Mouse (Mus musculus): Measurements from ENCODE around the gene Zfp771.

DNA sequence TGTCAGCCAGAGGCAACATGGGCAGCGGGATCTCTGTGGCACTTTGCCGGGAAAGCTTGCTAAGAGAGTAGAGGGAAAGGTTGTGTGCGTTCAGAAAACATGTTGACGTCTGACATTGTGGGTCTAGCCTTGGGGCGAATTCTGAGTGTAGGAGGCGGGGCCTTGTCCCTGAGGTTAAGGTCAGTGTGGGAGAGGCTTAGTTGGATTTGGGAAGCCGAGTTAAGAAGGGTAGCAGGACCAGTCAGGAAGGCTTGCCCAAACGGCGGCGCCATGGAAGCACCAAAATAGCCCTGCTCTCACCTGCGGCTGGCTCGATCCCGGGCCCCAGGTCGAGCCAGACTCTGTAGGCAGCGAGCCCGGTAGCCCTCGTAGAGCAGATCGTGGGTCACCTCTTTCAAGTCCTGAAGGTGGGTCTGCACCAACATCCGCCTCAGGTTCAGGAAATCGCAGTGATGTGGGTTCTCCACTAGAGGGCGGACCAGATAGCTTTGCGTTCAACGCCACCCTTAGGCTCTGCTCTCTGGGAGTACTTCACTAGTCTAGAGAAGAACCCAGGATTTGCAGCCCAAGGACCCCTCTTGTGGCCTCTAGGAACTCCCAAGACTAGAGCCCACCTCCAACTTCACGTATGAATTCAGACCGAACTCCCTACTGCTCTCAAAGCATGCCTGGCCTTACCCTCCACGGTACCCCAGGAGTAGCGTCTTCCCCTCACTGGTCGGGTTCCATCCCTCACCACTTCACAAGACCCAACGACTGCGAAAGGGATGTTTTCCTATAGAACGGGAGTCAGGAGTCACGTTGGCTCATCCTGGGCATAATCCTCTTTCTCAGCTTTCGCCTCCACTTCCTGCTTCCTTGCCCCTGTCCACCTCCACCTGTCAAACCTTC, 28.8 kb upstream of the Zfp771 start:
- TF ChIP-seq POLR2A (IDR thresholded peaks at IDR 0.05; ENCODE audit: control insufficient read depth, low read depth, low read length): no peak
- TF ChIP-seq CTCF (IDR thresholded peaks at IDR 0.05; ENCODE audit: control insufficient read depth, insufficient read depth, insufficient replicate concordance, low read depth, low read length): peak; percentile 87; the same call in 1 of the 2 replicates
